Mouse (Mus musculus): ENCODE data around the gene Zfp689.

DNA sequence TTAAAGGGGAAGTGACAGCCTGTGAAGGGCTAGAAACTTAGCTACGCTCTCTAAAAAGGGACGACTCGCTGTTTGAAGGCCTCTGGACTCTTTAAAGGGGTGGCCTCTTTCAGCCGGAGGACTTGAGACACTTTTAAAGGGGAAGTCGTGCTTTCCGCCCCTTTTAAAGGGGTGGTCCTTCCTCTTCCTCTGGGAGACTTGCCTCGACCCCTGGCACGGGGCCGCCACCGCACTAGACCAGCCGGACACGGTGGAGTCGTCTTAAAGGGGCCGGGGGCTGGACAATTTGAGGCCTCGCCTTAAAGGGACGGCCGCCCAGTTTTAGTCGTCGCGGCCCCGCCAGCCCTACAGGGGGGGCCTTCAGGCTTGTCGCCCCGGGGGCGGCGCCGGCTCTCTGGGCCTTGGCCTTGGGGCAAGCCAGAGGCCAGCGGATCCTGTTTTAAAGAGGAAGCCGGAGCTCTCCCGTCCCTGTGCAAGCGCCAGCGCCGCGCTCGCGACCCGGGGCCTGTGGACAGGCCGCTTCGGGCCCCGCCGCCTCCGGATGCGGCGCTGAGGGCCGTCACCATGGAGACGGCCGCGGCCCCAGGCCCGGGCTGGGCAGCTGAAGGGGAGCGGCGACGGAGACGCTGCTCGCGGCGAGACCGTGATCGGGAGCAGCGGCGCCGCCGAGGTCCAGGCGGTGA is 29.8 kb upstream of the Zfp689 start, which contains the start of gene Fbrs:
- TF ChIP-seq CTCF (IDR thresholded peaks at IDR 0.05; ENCODE audit: borderline replicate concordance, insufficient read depth, low read length) (no peak), POLR2A (IDR thresholded peaks at IDR 0.05; ENCODE audit: low read depth, low read length) (peak; percentile 65; the same call in 1 of the 2 replicates)

Measured in embryonic fibroblast, embryonic 13.5 days (primary cell).